Mouse (Mus musculus) liver, adult 2 months (tissue): ENCODE results near the gene Dctpp1.

Source experiments
- CTCF ChIP-seq: fragments of 200-500 bp; IDR thresholded peaks from 2 replicates; pipeline ENCODE4 v1.5.1; 2011; ENCODE audit warnings: low read depth, low read length, control low read depth
- POLR2A ChIP-seq: fragments of 200-500 bp; IDR thresholded peaks from 2 replicates; pipeline ENCODE4 v1.6.1; 2011; ENCODE audit warnings: low read length, control low read depth; ENCODE audit not compliant: insufficient read depth; ENCODE audit errors: extremely low read depth

DNA sequence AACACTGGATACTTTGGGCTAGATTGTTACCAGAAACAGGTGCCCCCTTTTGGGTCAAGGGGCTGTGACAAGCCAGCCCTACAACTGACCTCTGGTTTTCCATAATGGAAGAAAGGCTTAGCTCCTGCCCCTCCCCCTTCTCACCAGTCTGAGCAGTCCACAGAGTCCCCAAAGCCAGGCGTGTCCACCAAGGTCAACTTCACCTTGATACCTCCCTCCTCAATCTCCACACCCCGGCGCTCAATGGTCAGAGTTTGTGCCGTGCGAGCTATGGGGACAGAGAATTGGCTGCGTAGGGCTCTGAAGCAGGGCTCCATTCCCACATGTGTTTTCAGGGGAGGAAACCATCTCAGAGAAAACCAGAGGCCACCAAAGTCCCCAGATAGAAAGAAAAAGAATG is 43.0 kb downstream of the Dctpp1 start:
- TF ChIP-seq CTCF (no peak), POLR2A (no peak)
